In genomic region chr2:119377286-119377685, GRCm38 (mm10) we compare ENCODE assay signal across 20 mouse cellular contexts. TPM values are rescaled to one million over a fixed set of nuclear protein-coding genes. Genes with fewer than 3 reads are reported as not detected.
DNase-seq lines count a peak whose midpoint lies in the region; ATAC-seq and TF ChIP-seq lines count a peak whose summit lies in the region.
"Had no signal": no experiment of that assay in that cellular context is flagged by ENCODE, and none has a peak within 500 bp of the region (broad histone marks: within the 10 kb centered on the region; RNA-seq: fewer than 3 reads in every experiment).

No protein-coding gene starts in this region.

- TF ChIP-seq CTCF in gastrocnemius, adult 2 months (IDR thresholded peaks at IDR 0.05): no peak

- ATAC-seq in kidney, embryonic 16.5 days (ENCODE audit: low FRiP score, low TSS enrichment): no peak
- no peak for ATAC-seq in lung, embryonic 15.5 days (ENCODE audit: borderline replicate concordance, extremely low read depth, low FRiP score, low TSS enrichment)
- ATAC-seq: intestine, embryonic 15.5 days; midbrain, embryonic 13.5 days had no signal

- H3K27ac ChIP-seq in gastrocnemius, adult 2 months: peak overlapping the region; percentile 3; the same call in 1 of the 2 replicates
- H3K27ac ChIP-seq in kidney, embryonic 16.5 days (ENCODE audit: low read length): 0 out of 2 replicates have a peak overlapping the region, but pooled peaks have one; percentile 44
- H3K27ac ChIP-seq in lung, embryonic 15.5 days: peak overlapping the region; percentile 33; the same call in 1 of the 2 replicates
- H3K27ac ChIP-seq in hindbrain, embryonic 10.5 days: no peak overlapping the region
- H3K27ac ChIP-seq in limb, embryonic 10.5 days: no peak overlapping the region
- H3K27ac ChIP-seq: forebrain, embryonic 12.5 days; hindbrain, embryonic 13.5 days; intestine, embryonic 15.5 days; macrophage; midbrain, embryonic 13.5 days; stomach, postnatal 0 days had no signal

- DNase-seq in gastrocnemius, adult 2 months: no peak
- DNase-seq in gastrocnemius, postnatal 36 days: no peak
- DNase-seq in 3134 (ENCODE audit: extremely low read depth, insufficient read length, low spot score): peak; percentile 13
- no peak for DNase-seq in hindbrain, embryonic 10.5 days (ENCODE audit: low spot score)
- DNase-seq in limb, embryonic 10.5 days (ENCODE audit: low spot score): no peak
- DNase-seq in Muller cell, postnatal 12 days (ENCODE audit: inconsistent ontology term): no peak
- DNase-seq: adrenal gland, postnatal 25 days; B cell, adult 2 months; cerebellum, adult 9-10 months; embryo, embryonic 11 days; spleen, adult 18-20 months; thymus, postnatal 4 days had no signal

- no peak overlapping the region for H3K4me3 ChIP-seq in gastrocnemius, adult 2 months
- H3K4me3 ChIP-seq in kidney, embryonic 16.5 days (ENCODE audit: low read length): no peak overlapping the region
- H3K4me3 ChIP-seq in lung, embryonic 15.5 days: no peak overlapping the region
- H3K4me3 ChIP-seq in hindbrain, embryonic 10.5 days: no peak overlapping the region
- H3K4me3 ChIP-seq in limb, embryonic 10.5 days: no peak overlapping the region
- H3K4me3 ChIP-seq: forebrain, embryonic 12.5 days; hindbrain, embryonic 13.5 days; intestine, embryonic 15.5 days; midbrain, embryonic 13.5 days had no signal

- H3K27me3 ChIP-seq in kidney, embryonic 16.5 days (ENCODE audit: insufficient read depth, low read length): no peaks in the 10 kb centered on the region
- no peaks in the 10 kb centered on the region for H3K27me3 ChIP-seq in lung, embryonic 15.5 days
- H3K27me3 ChIP-seq in hindbrain, embryonic 10.5 days (ENCODE audit: insufficient read depth, poor library complexity, severe bottlenecking): no peaks in the 10 kb centered on the region
- no peaks in the 10 kb centered on the region for H3K27me3 ChIP-seq in limb, embryonic 10.5 days (ENCODE audit: low read depth, poor library complexity, severe bottlenecking)
- H3K27me3 ChIP-seq: forebrain, embryonic 12.5 days; hindbrain, embryonic 13.5 days; intestine, embryonic 15.5 days; midbrain, embryonic 13.5 days had no signal

- WGBS in kidney, embryonic 16.5 days: 73% methylated on average over 9 of the region's 9 CpGs
- WGBS in lung, embryonic 15.5 days: 76% methylated on average over 9 of the region's 9 CpGs
- 86% methylated on average over 9 of the region's 9 CpGs for WGBS in hindbrain, embryonic 10.5 days
- 89% methylated on average over 9 of the region's 9 CpGs for WGBS in limb, embryonic 10.5 days

- H3K4me2 ChIP-seq in kidney, embryonic 16.5 days (replicated peaks; ENCODE audit: low read depth, low read length): no peak overlapping the region
- no peak overlapping the region for H3K4me2 ChIP-seq in lung, embryonic 15.5 days
- H3K4me2 ChIP-seq: forebrain, embryonic 12.5 days; hindbrain, embryonic 13.5 days; intestine, embryonic 15.5 days; midbrain, embryonic 13.5 days had no signal

- no peaks in the 10 kb centered on the region for H3K9me3 ChIP-seq in kidney, embryonic 16.5 days (ENCODE audit: low read length)
- H3K9me3 ChIP-seq in lung, embryonic 15.5 days: no peaks in the 10 kb centered on the region
- H3K9me3 ChIP-seq in hindbrain, embryonic 10.5 days: no peaks in the 10 kb centered on the region
- H3K9me3 ChIP-seq in limb, embryonic 10.5 days (replicated peaks): no peaks in the 10 kb centered on the region
- H3K9me3 ChIP-seq: forebrain, embryonic 12.5 days; hindbrain, embryonic 13.5 days; intestine, embryonic 15.5 days; midbrain, embryonic 13.5 days had no signal

- no peak overlapping the region for H3K9ac ChIP-seq in kidney, embryonic 16.5 days (replicated peaks; ENCODE audit: low read length)
- no peak overlapping the region for H3K9ac ChIP-seq in lung, embryonic 15.5 days
- H3K9ac ChIP-seq: forebrain, embryonic 12.5 days; hindbrain, embryonic 13.5 days; intestine, embryonic 15.5 days; midbrain, embryonic 13.5 days had no signal

- no peaks in the 10 kb centered on the region for H3K4me1 ChIP-seq in kidney, embryonic 16.5 days (ENCODE audit: insufficient read depth, low read length)
- H3K4me1 ChIP-seq in lung, embryonic 15.5 days: no peaks in the 10 kb centered on the region
- no peaks in the 10 kb centered on the region for H3K4me1 ChIP-seq in hindbrain, embryonic 10.5 days (replicated peaks)
- no peaks in the 10 kb centered on the region for H3K4me1 ChIP-seq in limb, embryonic 10.5 days
- H3K4me1 ChIP-seq: forebrain, embryonic 12.5 days; hindbrain, embryonic 13.5 days; intestine, embryonic 15.5 days; midbrain, embryonic 13.5 days had no signal

- H3K36me3 ChIP-seq in kidney, embryonic 16.5 days (ENCODE audit: insufficient read depth, low read length): peaks cover 71% of the 10 kb centered on the region
- H3K36me3 ChIP-seq in lung, embryonic 15.5 days: peaks cover 86% of the 10 kb centered on the region
- H3K36me3 ChIP-seq in hindbrain, embryonic 10.5 days: peaks cover 100% of the 10 kb centered on the region
- peaks cover 100% of the 10 kb centered on the region for H3K36me3 ChIP-seq in limb, embryonic 10.5 days

- intact Hi-C loops in gastrocnemius, adult 2 months (cut with DNase I): no loop called here
- intact Hi-C loops in gastrocnemius, postnatal 36 days (cut with DNase I): no loop called here

RNA-seq across cellular contexts. Expression of gene Chac1, which starts 26.3 kb away (rescaled TPM):
- 10 to 100 TPM; 30.1 to 90.4 TPM for total RNA-seq in gastrocnemius, adult 2 months (2021)
- total RNA-seq in gastrocnemius, postnatal 36 days (2021): 10 to 100 TPM; 40.1 to 82.4 TPM
- 0.86 and 1.3 TPM in 2 replicates for polyA plus RNA-seq in kidney, embryonic 16.5 days (2015; fragmentation: Nextera tagmentation; extraction: Ambion mirVana)
- polyA plus RNA-seq in lung, embryonic 15.5 days (2015; fragmentation: Nextera tagmentation; extraction: Ambion mirVana): 0.59 and 1.1 TPM in 2 replicates
- 0.67 and 0.81 TPM in 2 replicates for polyA plus RNA-seq in hindbrain, embryonic 10.5 days (2016; fragmentation: Nextera tagmentation; extraction: Ambion mirVana)
- 0.62 and 0.86 TPM in 2 replicates for polyA plus RNA-seq in limb, embryonic 10.5 days (2016; fragmentation: Nextera tagmentation; extraction: Ambion mirVana)

RNA-seq across cellular contexts. Expression of gene Dll4, which starts 51.7 kb away (rescaled TPM):
- 1 to 10 TPM; 3.8 to 4.8 TPM for total RNA-seq in gastrocnemius, adult 2 months (2021)
- 1 to 10 TPM; 5.1 to 5.5 TPM for total RNA-seq in gastrocnemius, postnatal 36 days (2021)
- 12.9 and 13.5 TPM in 2 replicates for polyA plus RNA-seq in kidney, embryonic 16.5 days (2015; fragmentation: Nextera tagmentation; extraction: Ambion mirVana)
- 13.6 and 14.7 TPM in 2 replicates for polyA plus RNA-seq in lung, embryonic 15.5 days (2015; fragmentation: Nextera tagmentation; extraction: Ambion mirVana)
- 4.7 and 5.8 TPM in 2 replicates for polyA plus RNA-seq in hindbrain, embryonic 10.5 days (2016; fragmentation: Nextera tagmentation; extraction: Ambion mirVana)
- polyA plus RNA-seq in limb, embryonic 10.5 days (2016; fragmentation: Nextera tagmentation; extraction: Ambion mirVana): 5.3 and 6.0 TPM in 2 replicates
- polyA plus RNA-seq: macrophage had no signal

Comparison
In these comparisons a context has a peak if more than half of its experiments do, and no peak if none do; other contexts are left out.
1. H3K27ac ChIP-seq: peak in gastrocnemius, adult 2 months (single experiment), kidney, embryonic 16.5 days (single experiment) and lung, embryonic 15.5 days (single experiment); none in hindbrain, embryonic 10.5 days (single experiment) and limb, embryonic 10.5 days (single experiment).